Mouse (Mus musculus): ENCODE results near the gene Armc9.

- TF ChIP-seq CTCF (IDR thresholded peaks at IDR 0.05; ENCODE audit: low read depth, low read length) (no peak), POLR2A (IDR thresholded peaks at IDR 0.05; ENCODE audit: extremely low read depth, insufficient read depth, low read length) (no peak)
These were observed 13.5 kb upstream of the Armc9 start for GRCm38 (mm10) chr1:86141081-86141480.

Measured in liver, adult 2 months (tissue).